Mouse (Mus musculus) left cerebral cortex, postnatal 10 days (tissue): ENCODE results near the gene Cfl2. TPM values are rescaled to one million over a fixed set of nuclear protein-coding genes. Genes with fewer than 3 reads are reported as not detected.
"Not testable (repeated sequence)": the region's sequence is repeated elsewhere in the genome, so short reads cannot be mapped to it uniquely, and the experiment has no call there.

Source experiments
- DNase-seq, 2 experiments: peaks; one replicate each; pipeline ENCODE4 v3.0.0; 2021 to 2022; ENCODE audit warnings: low spot score in 2 of 2, mixed read lengths in 1 of 2; ENCODE audit errors: extremely low spot score in 1 of 2
- intact Hi-C: fragments of 180-260 bp; cut with DNase I; formaldehyde crosslinking; loops from one replicate; pipeline ENCODE4 v1.15.1; 2025
- total RNA-seq, 2 experiments: library from RNA; stranded (reverse); gene quantifications; 2 replicates each; pipeline ENCODE4 v1.2.3; 2021

Gene Cfl2
- total RNA-seq, 2 experiments from 2014 or later = 191 to 195 TPM

DNA sequence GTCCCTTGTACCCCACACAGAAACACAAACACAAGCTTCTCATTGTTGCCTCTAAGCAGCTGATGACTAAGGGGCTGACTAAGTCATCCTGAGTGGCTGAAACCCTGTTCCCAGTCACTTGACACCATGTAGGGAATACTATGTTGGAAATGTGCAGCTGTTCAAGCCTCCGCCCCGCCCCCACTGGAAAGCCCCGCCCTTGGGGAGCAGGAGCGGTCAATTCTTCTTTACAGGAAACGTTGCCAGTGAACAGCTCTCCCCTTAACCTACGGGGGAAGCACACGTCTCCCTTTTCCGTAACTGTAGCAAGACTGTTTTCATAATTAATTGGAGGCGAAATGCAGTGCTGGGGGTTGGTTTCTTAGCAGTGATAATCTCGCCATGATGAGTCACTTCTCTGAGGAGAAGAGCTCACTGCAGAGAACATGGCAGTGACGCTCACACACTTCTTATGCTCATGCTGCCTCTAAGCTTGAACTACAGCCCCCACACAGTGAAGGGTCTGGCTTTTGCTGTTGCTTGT lies 27.7 kb downstream of the Cfl2 start:
- intact Hi-C loops = no loop called here
- peak; percentile 39 to 90 for DNase-seq

DNA sequence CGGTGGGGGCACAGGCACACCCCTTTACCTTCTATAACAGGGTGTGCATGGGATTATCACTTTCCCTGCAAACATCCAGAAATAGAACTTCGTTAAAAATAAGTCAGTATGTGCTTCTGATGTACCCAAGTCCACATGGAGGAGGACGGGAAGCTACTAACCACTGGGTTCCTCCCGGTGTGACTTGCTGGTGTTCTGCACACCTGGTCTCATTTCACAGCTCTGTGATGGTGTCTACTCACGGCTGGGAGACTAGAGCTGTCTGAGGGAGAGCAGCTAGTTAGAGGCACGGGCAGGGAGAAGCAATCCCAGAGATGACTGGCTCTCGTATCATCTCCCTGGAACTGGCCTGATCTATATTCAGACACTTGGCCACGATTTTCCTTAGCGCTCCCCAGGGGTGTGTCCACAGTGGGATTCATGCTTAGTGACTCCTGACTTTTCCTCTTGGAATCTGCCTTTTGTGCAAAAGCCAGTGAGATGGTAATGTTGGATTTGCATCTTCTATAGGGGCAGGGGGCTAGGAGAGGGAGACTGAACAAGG lies 28.7 kb downstream of the Cfl2 start:
- DNase-seq = no peak
- intact Hi-C loops = no loop called here

DNA sequence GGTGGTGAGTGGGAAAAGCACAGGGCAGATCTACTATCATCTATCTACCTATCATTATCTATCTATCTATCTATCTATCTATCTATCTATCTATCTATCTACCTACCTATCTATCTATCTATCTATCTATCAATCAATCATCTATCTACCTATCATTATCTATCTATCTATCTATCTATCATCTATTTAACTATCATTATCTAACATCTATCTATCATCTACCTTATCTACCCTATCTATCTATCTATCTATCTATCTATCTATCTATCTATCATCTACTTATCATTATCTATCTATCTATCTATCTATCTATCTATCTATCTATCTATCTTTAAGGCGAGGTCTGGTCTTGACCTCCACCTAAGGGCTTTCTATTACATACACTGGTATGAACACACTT lies 30.8 kb downstream of the Cfl2 start:
- intact Hi-C loops = loop anchor here (2.0 kb wide), 1 partner anchor 47 kb away; no protein-coding TSS in a partner anchor
- not testable (repeated sequence) for DNase-seq

DNA sequence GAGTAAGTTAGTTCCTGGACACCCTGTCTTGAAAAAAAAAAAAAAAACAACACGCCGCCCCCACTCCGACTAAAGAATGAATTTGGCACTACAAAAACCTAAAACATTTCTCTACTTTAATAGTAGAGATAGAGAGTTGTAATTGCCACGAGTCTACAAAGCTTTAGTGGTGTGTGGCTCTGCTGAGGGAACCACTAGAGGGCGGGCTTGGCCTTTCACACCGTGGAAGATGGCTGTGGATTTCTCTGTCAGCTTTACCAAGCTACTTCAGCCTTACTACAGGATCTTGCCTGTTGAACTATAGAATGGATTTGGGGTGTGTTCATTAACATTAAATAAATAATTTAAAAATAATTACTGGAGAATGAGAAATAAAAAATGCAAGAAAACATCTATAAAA lies 32.1 kb downstream of the Cfl2 start:
- peak; percentile 80 to 82 for DNase-seq
- intact Hi-C loops = loop anchor here (2.0 kb wide), 1 partner anchor 48 kb away; no protein-coding TSS in a partner anchor

DNA sequence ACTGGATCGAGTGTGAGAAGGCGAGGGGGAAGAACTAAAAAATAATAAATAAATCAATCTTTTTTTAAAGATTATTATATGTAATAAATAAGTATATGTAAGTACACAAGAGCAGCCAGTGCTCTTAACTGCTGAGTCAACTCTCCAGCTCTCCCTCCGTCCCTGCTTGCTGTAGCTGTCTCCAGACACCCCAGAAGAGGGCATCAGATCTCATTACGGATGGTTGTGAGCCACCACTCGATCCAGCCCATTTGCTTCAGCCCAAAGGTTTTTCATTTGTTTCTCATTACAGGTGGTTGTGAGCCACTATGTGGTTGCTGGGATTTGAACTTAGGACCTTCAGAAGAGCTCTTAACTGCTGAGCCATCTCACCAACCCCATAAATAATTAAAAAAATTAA lies 32.8 kb downstream of the Cfl2 start:
- intact Hi-C loops = loop anchor here (2.0 kb wide), 1 partner anchor 49 kb away; no protein-coding TSS in a partner anchor
- no peak for DNase-seq

DNA sequence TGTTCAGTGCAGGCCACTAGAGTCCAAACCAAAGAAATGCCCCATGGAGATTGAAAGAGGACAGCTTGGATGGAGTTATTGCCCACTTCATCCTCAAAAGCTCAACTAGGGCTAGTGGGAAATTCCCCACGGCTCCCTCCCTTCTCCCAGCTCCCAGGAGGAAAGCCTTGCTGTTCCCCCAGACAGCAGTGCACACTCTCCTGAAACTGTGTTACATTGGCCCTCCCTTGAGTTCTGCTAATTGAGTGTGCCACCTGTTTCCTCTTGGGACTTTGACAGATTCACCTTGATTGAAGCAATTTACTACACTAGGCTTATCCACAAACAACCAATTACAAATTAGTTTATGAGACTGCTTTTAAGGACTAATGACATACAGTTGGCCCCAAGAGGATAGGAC lies 34.6 kb downstream of the Cfl2 start:
- intact Hi-C loops = no loop called here

DNA sequence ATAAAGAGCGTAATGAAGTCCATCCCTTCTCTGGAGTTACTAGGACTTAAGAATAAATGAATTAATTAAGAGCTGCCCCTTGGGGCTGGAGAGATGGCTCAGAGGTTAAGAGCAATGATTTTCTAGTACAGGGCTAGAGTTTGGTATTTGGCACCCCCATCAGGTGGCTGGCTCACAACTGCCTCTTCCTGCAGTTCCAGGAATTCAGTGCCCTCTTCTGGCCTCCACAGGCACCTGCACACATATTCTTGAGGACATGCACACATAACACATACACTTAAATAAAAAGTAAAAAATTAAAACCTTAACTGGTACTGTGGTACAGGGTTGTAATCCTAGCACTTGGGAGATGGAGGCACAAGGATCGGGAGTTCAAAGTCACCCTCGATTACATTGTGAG lies 37.5 kb downstream of the Cfl2 start:
- DNase-seq = no peak
- intact Hi-C loops = no loop called here

More for the DNA sequence above, 34.6 kb downstream of the Cfl2 start:
- no peak for DNase-seq

DNA sequence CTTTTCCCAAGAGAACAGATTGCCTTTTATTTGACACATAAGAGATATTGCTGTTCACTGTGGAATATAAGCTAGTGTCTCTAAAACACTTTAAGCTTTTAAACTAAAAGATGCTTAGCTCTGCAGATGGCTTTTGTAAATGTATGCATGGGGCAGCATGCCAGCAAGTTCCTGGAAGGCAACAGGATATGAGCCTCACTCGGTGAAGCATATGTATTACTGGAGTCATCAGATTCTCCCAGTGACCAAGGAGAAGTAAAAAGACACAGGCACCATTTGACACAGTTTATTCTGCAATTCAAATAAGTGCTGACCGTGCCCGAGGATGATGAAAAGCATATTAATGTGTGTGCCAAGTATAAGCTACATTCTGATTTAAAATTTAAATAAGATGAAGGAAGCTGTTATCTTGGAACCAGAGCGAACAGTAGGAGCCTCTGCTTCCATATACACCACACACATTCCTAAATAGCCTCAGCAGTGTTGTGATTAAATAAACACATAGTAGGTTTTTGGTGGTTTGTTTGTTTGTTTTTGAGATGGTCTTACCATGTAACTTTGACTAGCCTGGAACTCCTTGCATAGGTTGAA lies 39.7 kb downstream of the Cfl2 start:
- DNase-seq = peak; percentile 80 to 82
- intact Hi-C loops = no loop called here

DNA sequence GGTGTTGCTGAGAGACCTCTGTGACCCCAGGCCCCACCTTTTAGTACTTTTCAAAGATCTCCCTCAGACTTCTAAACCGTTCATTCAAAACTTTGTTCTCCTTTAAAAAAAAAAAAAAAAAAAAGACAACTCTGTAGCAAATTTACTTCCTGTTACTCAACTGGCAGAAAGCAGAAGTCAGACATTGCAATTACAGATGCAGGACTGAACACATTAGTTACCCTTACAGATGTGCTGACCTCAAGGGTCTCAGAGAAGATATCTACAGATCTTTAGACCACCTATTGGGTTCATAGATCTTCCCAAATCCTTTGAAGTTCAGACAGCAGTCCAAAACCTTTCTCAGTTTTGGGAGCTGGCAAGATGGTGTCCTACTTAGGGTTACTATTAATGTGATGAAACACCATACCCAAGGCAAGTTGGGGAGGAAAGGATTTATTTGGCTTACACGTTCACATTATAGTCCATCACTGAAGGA lies 42.0 kb downstream of the Cfl2 start:
- intact Hi-C loops = no loop called here
- DNase-seq = no peak

DNA sequence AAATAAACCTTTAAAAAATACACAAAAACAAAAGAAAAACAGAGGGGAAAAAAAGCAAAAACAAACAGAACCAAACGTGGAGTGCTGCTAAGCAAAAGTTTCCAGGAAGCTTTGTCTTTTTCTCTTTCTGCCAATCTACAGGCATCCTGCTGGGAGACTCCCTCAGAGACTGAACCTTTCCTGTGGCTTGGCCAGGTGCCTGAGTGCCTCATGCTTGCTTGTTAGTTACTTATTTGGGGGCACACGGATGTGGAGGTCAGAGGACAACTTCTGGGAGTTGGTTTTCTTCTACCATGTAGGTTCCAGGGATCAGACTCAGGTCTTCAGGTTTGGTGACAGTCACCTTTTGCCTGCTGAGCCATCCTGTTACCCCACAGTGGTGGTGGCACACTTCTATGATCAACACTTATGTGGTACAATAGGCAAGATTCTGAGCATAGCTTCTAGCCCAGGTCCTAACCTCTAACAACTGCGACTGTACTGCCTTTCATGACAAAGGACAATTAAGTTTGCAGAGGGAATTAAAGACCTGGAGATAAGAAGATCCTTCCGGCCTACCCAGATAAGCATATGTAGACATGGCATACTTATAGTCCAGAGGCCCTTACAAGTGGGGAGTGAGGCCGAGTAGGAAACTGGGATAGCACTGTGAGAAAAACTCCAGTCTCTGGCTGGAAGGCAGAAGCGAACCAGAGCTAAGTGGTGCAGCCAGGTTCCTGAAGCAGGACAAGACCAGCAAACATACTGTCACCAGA lies 43.3 kb downstream of the Cfl2 start:
- intact Hi-C loops = no loop called here
- no peak for DNase-seq

DNA sequence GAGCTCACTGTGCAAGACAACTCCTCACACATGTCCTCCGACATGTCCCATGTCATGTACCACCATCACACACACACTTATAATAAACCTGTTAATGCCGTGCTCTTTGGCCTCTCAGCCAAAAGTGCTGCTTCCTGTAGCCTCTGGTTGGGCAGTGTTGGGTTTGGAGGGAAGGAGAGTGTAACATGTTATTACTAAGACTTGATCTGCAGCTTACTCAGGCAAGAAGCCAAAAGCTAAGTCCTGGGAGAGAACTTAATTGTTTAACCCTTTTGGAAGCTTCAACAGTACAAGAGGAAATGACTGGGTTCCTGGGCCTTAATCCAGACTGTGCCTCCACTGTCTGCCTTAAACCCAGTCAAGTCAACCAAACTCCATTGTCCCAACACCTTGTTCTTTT lies 52.5 kb downstream of the Cfl2 start:
- intact Hi-C loops = no loop called here

More for the DNA sequence above, 52.5 kb downstream of the Cfl2 start:
- DNase-seq = no peak

Other genes with a start within 250 kb of the Cfl2 start
- gene Sptssa, start 206.3 kb downstream of the Cfl2 start, total RNA-seq = 10 to 100 TPM; 43.8 to 44.2 TPM
- 10 to 100 TPM; 38.0 to 44.2 TPM for gene Eapp, start 167.0 kb downstream of the Cfl2 start, total RNA-seq
- gene Snx6, start 67.2 kb downstream of the Cfl2 start, total RNA-seq = 10 to 100 TPM; 49.7 to 50.9 TPM
- not detected for gene Gm20403, start 123.7 kb upstream of the Cfl2 start, total RNA-seq
- gene Baz1a, start 151.5 kb upstream of the Cfl2 start, total RNA-seq = 1 to 10 TPM; 2.3 to 2.9 TPM
- 1 to 10 TPM; 8.6 to 9.4 TPM for gene 2700097O09Rik, start 217.2 kb upstream of the Cfl2 start, total RNA-seq
- gene Srp54a, start 217.4 kb upstream of the Cfl2 start, total RNA-seq = 100 to 1,000 TPM; 106 to 108 TPM